Mouse (Mus musculus): ENCODE results near the gene Lrp10.
A peak's percentile ranks its signal among the peaks of the same experiment; 100 is the strongest.

Lrp10 gene

DNA sequence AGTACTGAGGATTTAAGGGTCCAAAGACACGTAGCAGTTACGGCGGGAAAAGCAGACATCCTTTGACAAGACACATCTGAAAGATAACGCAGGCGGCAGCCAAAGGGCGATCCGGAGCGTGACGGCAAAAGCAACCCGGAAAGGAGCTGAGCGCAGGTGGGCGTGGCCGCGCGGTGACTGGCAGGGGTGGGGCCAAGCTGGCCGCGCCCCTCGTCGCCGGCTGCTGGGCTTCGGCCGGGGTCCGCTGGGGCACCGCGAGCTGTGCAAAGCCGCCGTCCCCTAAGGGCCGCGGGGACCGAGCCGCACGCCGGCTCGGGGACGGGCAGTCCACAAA lies at the start of gene Lrp10:
Gene Lrp10, plus strand, starts transcription at position 179 of the 334 bp plus-strand sequence.
- peak; percentile 87 to 89 for DNase-seq

DNA sequence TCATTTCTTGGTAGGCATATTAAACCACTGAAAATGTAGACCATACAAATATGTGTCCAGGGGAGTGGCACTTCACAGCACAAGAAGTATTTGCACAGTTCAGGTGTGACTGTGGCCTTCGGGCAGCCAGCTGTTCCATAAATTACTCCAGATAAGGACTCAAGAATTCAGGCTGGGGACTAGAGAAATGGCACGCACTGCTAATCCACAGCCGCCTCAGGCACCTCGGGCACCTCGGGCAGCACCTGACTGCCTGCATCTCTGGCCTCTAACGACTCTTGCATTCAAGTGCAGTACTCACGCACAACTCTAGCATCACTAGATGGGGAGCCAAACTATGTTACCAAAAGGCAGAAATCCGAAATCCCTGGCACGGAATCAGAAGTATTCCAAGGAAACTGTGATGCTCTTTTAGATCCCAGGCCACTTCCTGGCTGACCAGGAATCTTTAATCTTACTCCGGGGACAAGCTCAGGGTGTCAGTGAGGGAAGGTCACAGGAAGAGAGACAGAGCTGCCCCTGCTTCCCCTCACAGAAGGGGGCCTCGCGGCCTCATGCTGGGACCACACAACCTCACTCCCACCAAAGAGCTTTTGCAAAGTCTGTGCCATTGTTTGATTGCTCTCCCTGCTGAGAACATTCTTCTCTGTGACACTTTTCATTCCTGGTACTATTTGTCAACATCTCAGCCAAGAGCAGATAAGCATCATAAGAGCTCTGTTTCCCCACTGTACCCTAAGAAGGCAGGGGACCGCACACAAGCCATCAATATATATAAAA lies 48.5 kb upstream of the Lrp10 start:
- DNase-seq, result no peak

DNA sequence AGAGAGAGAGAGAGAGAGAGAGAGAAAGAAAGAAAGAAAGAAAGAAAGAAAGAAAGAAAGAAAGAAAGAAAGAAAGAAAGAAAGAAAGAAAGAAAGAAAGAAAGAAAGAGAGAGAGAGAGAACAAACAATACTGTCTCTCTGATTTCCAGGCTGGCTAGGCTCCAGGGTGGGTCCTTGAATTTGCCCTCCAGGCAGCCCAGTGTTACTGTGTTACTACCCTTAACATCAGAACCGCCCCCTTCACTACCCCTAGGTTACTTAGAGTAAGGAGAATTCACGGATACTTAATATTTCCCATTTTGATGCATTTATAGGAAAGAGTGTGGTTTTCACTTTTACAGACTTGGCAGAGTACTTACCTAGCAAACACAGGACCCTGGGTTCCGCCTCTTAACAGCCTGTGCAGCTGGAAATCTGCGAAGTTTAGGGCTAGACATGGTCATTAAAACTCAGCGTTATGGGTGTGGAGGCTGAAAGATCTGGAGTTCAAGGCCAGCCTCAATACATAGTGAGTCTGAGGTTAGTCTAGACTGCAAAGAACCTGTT lies 47.6 kb upstream of the Lrp10 start:
- DNase-seq, result no peak

DNA sequence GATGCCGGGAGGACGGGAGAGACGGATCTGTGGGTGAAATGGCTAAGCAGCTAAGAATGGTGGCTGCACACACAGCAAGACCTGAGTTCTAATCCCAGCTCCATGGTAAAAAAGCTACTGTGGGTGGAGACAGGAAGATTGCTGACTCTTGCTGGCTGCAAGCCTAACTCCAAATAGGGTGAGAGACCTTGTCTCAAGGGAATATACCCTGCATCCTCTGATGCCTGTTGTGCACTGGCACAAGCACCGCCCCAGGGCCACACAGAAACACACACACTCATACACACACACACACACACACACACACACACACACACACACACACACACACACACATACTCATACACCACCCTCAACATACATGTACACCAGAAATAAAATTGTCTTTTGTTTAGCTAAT lies 47.1 kb upstream of the Lrp10 start:
- no peak for DNase-seq

DNA sequence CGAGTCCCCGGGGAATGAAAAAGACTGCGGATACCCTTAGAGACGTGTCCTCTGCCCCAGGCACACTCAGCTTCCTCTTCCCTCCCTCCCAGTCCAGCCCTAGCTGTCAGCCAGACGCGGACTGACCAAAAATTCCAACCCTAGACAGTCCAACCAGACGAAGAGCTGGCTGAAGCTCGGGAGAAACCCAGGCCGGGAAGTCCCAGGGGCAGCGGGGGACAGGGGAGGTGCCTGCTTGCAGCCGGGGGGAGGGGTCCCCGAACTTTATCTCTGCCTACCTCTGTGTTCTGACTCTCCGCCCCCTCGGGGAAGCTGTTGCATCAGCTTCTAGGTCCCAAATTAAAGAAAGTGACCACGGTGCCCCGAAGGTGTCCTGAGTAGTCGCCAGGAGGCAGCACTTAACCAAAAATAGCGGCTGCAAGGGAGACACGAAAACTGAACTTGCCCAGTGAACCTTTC lies 46.3 kb upstream of the Lrp10 start, which contains the start of gene Slc7a7:
Gene Slc7a7, minus strand, starts transcription at position 158 of the 459 bp plus-strand sequence.
- no peak for DNase-seq

DNA sequence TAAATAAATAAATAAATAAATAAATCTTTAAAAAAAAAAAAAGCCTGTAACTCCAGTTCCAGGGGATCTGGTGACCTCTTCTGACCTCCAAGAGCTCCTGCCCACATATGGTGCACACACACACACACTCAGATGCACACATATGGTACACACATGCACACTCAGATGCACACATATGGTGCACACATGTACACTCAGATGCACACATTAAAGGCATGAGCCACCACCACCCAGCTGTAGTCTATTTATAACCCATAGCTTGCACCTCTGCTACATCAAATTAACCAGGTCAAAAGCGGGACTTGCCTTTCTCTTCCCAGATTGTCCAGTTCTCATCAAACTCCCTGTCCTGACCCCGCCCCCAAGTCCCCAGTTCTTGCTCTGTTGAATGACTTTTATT lies 42.9 kb upstream of the Lrp10 start:
- no peak for DNase-seq

DNA sequence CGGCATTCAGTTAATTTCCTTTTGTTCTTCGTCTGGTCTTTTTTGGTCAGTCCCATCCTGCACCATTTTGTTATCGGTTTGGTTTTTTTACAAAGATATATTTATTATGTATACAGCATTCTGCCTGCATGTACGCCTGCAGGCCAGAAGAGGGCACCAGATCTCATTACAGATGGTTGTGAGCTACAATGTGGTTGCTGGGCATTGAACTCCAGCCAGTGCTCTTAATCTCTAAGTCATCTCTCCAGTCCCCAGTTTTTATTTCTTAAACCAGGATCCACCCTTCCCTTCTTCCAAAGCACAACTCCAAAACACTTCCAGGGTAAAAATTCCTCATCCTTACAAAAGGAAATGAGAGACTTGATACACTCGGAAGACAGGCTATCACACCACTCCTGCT lies 40.5 kb upstream of the Lrp10 start:
- no peak for DNase-seq

DNA sequence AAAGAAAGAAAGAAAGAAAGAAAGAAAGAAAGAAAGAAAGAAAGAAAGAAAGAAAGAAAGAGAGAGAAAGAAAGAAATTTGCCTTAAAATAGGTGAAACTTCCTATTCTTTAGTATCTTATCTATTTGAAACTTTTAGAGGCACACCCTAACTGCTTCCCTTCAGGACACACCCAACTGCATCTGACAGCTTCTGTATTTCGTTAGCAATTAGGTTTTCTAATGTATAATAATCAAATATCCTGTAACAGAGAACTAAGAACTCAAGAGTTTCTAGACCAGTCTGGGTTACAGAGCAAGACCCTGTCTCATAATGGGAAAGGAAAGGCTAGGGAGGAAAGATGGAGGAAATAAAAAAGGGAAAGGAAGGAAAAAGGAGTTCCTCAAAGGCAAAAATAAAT lies 39.3 kb upstream of the Lrp10 start:
- no peak for DNase-seq

DNA sequence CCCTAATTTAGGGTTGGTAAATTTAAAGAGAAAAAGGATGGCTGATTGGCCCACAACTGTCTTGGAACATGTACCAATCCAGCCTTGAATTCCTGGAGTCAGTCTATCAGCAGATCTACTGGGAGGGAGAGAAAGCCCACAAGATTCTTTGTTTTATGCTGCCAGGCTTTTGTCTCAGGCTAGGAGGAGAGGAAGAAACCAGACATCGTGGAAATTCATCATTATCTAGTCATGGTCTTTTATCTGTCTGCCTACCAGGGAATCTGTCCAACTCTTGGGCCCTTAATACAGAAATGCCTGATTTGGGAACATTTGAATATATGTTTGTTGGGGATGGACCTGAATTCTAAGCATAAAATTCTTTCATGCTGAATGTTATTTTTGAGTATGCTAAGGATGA lies 38.4 kb upstream of the Lrp10 start:
- DNase-seq, result no peak

DNA sequence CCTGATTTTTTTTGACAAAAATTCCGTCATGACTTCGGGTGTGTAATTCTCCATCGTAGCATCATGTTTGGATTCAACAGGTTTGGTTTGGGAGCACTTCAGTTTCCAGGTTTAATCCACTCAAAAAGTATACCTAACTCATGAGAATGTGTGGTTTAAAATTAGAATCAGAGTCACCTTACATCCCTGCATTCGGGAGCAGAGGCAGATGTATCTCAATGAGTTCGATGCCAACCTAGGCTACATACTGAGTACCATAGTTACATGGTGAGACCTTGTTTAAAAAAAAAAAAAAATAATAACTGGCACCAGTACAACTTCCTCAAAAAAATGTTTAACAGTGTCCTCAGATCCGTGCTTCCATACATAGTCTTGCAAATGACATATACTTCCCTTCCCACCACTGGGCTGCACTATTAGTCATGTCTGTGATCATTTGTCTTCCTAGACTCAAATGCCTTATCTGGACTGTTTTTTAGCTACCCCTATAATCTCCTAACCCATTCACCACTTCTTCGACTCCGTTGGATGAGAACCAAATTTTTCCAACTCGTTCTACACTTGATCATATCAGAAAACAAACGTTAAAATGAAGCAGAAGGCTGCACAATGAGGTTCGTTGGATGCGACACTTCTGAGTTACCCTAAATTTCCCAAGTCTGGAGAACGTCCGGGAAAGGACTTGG lies 37.8 kb upstream of the Lrp10 start:
- DNase-seq, result no peak

DNA sequence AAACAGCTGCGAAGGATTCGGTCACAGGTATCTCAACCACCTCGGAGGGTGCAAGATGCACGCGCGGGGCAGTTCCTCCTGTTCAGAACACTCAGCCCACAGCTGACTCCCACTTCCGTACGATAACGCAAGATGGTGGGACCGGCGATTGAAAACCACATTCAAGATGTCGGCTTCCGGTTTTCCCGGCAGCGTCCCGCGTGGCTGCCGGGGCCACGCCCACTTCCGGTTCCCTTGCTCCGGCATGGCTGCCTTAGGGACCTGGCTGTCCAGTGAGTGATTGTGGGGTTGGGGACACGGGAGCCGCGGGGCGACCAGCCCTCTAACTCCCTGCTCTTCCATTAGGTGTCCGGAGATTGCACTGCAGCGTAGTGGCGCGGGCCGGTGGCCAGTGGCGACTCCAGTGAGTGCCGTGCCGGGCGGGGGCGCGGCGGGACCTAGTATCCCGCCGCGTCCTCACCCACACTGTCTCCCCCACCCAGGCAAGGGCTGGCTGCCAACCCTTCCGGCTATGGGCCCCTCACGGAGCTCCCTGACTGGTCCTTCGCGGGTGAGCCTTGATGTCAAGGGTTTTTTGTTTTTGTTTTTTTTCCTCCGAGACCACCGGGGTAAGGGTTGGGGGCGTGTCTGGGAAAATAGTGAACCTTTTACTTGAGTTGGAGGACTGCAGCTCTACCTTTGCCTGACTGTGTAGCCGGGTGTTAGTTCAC lies 37.1 kb upstream of the Lrp10 start, which contains the start of gene Mrpl52:
Gene Mrpl52, plus strand, starts transcription at position 221 of the 710 bp plus-strand sequence.
- DNase-seq, result peak; percentile 90

DNA sequence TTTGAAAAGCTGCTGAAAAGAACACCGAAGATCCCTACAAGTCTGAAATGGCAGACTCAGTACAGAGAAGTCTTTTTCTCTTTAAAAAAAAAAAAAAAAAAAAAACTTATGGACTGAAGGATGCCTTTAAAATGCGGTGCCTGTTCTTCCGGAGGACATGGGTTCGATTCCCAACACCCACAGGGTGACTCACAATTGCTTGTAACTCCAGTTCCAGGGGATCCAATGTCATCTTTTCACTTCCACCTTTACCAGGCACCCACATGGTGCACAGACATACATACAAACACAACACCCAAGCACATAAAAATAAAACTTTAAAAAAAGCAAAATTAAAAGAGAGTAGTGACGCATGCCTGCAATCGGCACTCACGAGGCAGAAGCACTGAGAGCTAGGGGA lies 36.2 kb upstream of the Lrp10 start:
- DNase-seq, result no peak

DNA sequence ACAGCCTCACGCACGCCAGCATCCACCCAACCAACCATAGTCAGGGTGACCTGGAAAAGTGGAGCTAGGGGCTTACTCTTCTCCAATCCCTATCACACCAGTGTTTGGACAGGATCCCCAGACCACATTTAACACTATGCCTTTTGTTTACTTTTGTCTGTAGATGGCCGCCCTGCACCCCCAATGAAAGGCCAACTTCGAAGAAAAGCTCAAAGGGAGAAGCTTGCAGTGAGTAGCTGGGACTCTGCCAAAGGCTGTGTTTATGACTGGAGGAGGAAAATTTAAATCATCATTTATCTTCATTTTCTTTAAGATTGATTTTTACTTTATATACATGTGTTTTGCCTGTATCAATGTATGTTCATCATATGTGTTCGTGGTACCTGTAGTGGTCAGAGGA lies 35.5 kb upstream of the Lrp10 start:
- DNase-seq, result no peak

DNA sequence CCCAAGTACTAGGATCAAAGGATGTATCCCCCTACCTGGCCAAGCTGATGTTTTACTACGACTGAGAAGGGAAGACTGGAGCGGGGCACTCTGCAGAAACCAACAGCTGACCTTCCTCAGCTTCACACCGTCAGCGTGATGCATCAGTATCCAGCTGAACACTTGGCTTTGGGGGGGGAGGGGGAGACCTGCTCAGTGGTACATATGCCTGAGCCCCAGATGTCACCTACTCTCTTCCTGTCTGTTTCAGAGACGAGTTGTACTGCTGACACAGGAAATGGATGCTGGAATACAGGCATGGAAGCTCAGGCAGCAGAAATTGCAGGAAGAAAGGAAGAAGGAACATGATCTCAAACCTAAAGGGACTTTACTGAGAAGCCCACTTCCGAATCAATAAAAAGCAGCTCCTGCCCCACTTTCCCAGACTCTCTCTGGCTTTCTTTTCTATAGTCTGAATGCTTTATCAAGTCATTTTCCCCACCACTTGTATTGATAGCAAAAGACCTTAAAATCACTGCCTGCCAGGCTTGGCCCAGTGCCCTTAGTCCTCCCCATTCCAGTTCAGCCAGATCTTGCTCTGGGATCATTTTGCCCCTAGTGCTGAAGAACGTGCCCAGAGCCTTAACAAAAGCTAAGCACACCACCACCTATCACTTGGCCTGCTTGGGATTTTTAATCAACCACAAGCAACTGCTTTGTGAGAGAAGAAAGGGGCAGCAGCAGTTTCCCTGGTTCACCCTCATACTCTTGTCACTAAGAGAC lies 34.4 kb upstream of the Lrp10 start:
- DNase-seq, result no peak

DNA sequence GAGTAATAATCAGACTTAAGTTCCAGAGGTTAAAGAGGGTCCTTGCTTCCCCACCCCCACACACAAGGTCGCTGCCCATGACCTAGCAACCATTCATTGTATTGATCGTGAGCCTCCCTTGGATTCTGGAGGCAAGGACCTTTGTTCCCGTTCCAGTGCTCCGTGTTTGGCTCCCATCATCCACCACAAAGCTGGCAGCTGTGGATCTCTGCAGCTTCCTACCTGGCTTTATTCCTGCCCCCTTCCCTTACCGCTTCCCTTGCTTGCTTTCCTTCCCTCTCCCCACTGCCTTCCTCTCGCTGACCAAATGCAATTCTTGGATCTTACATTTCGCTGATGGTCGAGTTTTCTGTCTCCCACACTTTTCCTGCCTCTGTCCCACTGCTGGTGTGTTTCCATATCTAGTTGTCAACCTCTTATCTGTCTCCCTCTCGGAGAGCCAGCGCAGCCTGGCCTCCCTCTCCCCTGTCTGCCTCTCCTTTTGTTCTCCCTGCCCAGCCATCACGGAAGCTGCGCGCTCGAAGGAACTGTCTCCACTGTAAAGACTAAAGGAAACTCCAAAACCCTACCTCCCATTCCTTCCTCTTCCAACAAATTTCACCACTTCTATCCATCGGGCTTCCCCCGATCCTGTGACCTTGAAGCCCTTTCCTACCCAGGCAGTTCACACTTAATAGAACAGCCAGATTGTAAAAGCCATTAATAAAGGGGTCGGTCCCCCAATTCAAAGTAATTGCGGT lies 33.4 kb upstream of the Lrp10 start:
- DNase-seq, result no peak

DNA sequence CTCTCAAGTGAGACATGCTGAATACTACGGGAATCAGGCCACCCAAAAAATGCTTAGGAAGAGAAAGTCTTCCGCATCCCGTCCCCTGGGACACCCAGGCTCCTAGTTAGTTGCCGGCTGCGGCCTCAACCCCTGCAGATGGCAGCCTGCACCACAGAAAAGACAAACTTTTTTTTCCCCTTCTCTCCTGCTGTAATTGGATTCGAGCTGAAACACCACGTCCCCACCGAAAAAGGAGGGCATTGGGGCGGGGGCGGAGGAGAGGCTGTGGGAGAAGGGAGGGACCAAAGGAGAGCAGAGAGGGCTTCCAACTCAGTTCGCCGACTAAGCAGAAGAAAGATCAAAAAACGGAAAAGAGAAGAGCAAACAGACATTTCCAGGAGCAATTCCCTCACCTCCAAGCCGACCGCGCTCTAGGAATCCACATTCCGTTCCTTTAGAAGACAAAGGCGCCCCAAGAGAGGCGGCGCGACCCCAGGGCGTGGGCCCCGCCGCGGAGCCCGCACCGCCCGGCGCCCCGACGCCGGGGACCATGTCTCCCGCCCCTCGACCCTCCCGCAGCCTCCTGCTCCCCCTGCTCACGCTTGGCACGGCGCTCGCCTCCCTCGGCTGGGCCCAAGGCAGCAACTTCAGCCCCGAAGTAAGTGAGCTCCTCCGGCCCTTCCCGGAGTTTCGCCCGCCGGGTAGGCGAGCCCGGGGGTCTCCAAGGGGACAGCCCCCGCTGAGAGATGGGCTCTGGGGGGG lies 32.4 kb upstream of the Lrp10 start, which contains the start of gene Mmp14:
Gene Mmp14, plus strand, starts transcription at position 279 of the 744 bp plus-strand sequence.
- peak in 1 of 2 experiments; percentile 15 for DNase-seq

DNA sequence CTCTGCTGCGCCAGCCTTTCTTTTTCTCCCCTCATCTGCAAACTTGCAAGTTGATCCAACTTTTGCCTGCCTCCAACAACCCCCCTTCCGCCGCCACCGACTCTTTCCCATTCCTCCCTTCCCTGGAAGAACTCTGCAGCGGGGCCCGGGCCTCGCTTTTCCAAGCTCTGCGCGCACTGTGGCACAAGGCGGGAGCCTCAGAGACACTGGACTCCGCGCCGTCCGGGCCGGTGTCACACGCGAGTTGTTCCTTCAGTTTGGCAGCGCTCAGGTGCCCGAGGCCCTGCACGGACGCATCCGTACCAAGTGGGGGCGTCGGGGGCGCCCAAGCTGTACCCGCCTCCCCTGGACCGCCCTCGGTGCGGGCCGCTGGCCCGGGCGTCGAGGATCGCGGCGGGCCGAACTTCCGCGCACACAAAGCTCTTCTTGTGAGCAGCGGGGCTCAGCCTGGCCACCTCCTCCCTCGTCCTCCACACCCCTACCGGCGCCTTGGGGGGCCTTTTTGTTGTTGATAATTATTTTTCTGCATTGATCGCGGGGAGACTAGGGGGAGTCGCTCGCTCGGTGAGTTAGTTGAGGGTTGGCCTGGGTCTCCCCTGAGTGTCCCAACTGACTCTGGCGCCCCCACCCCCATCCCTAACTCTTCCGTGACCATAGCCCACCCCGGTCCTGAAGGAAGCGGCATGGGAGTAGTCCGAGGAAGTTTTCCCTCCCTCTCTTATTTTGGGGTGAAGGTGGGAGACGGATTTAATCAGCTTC lies 31.7 kb upstream of the Lrp10 start:
- peak in 1 of 2 experiments; percentile 14 for DNase-seq

DNA sequence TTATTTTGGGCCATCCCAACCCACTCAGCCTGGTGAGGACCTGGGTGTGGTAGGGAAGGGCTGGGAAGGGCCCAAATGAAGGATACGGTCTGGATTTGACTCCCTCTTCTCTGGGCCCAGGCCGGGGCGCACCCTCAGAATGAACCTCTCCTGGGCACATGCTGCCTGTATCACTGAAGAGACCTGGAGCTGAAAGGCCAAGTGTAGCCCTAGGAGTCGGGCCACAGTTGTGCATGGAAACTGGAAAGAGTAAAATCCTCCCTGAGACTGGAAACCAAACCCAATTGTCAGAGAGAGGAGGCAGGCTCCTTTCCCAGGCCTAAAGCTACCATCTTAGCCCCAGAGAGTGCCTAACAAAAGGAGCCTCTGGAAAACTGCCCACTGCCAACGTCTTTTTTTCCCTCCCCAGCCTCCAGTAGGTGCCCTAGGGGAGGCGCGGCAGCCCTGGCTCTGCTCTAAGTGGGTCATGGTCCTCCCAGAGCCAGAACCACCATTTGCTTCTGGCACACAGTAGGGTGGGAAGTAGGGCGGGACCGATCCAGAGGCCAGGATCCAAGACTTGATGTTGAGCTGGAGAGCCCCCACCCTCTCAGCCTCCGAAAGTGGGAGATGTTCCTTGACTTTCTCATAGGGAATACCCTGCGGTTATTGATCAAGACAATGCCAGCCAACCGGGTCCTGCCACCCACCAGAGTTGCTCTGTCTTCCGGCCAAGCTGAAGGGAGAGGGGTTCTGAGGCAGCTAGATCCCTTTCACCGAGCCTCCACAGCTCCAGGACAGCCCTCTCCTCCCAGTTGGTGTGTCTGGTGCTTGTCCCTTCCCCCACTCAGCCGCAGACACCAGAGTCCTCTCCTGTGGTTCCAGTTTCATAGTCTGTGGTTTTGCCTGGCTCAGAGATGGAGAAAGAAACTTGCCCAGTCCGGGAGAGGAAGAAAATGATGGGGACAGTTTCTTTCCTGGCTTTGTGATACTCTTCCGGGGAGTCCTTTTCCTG lies 30.8 kb upstream of the Lrp10 start:
- peak in 1 of 2 experiments; percentile 11 for DNase-seq

Data from cerebellum, postnatal 36 days (tissue).